In the genomic region with DNA sequence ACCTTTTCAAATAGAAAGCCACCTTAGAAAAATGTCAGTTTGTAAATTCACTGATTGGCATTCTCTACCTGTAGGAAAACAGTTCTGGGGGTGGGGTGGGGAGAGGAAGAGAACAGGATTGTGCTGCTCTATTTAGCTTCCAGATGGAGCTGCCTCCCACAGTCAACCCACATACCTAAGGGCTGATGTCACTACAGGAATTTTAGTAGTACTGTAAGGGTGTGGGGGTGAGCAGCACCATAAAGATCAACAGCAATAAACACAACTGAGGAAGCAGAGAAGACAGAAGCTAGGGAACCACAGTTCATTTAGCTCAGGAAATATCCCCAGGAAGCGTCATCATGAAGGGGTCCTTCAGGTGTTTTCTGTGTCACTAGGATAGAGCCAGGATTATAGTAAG, we compare ENCODE assay signal across 14 mouse cellular contexts.
DNase-seq lines count a peak whose midpoint lies in the region; ATAC-seq and TF ChIP-seq lines count a peak whose summit lies in the region.
"Had no signal": no experiment of that assay in that cellular context is flagged by ENCODE, and none has a peak within 500 bp of the region (broad histone marks: within the 10 kb centered on the region; RNA-seq: fewer than 3 reads in every experiment).

No protein-coding gene starts in this region.

- no peaks in the 10 kb centered on the region for H3K36me3 ChIP-seq in heart, embryonic 11.5 days (ENCODE audit: control insufficient read depth, insufficient read depth, low read length)
- no peaks in the 10 kb centered on the region for H3K36me3 ChIP-seq in ES-E14 (ENCODE audit: control insufficient read depth, insufficient read depth, low read length, poor library complexity, severe bottlenecking)
- no peaks in the 10 kb centered on the region for H3K36me3 ChIP-seq in intestine, embryonic 15.5 days
- H3K36me3 ChIP-seq: embryonic facial prominence, embryonic 13.5 days had no signal

- no peak for DNase-seq in heart, postnatal 25 days (ENCODE audit: low spot score)
- DNase-seq in layer of hippocampus, adult 2 months (ENCODE audit: low spot score in 2 of 2) = peak in 1 of 2 experiments; percentile 21
- DNase-seq in layer of hippocampus, postnatal 10 days (ENCODE audit: low spot score in 2 of 2) = no peak
- DNase-seq in ES-E14 (ENCODE audit: low read depth, low spot score) = peak; percentile 11
- no peak for DNase-seq in thymus, postnatal 14 days
- DNase-seq: layer of hippocampus, postnatal 36 days; retina, postnatal 1 day had no signal

- no peak overlapping the region for H3K4me2 ChIP-seq in heart, embryonic 11.5 days
- no peak overlapping the region for H3K4me2 ChIP-seq in intestine, embryonic 15.5 days (replicated peaks)
- H3K4me2 ChIP-seq: embryonic facial prominence, embryonic 13.5 days; hindbrain, embryonic 14.5 days had no signal

- no peak for TF ChIP-seq CTCF in layer of hippocampus, adult 2 months (conservative IDR thresholded peaks at IDR 0.05)

- no peak overlapping the region for H3K9ac ChIP-seq in heart, embryonic 11.5 days (ENCODE audit: low read depth, low read length)
- no peak overlapping the region for H3K9ac ChIP-seq in ES-E14 (ENCODE audit: insufficient read depth, low read depth, low read length, poor library complexity, severe bottlenecking)
- H3K9ac ChIP-seq in intestine, embryonic 15.5 days = no peak overlapping the region
- H3K9ac ChIP-seq: embryonic facial prominence, embryonic 13.5 days; hindbrain, embryonic 14.5 days; liver, embryonic 14.5 days had no signal

- H3K27me3 ChIP-seq in heart, embryonic 11.5 days (ENCODE audit: control insufficient read depth, insufficient read depth, low read length) = no peaks in the 10 kb centered on the region
- H3K27me3 ChIP-seq in intestine, embryonic 15.5 days (replicated peaks) = no peaks in the 10 kb centered on the region
- H3K27me3 ChIP-seq: embryonic facial prominence, embryonic 13.5 days had no signal

- no peak overlapping the region for H3K4me3 ChIP-seq in heart, embryonic 11.5 days (ENCODE audit: low read depth, low read length)
- H3K4me3 ChIP-seq in layer of hippocampus, adult 2 months = no peak overlapping the region
- no peak overlapping the region for H3K4me3 ChIP-seq in ES-E14 (ENCODE audit: insufficient read depth in 1 of 2, low read depth in 1 of 2, low read length in 2 of 2, poor library complexity in 1 of 2, severe bottlenecking in 1 of 2)
- H3K4me3 ChIP-seq in intestine, embryonic 15.5 days (replicated peaks) = no peak overlapping the region
- H3K4me3 ChIP-seq: embryonic facial prominence, embryonic 13.5 days had no signal

- intact Hi-C loops in heart, postnatal 25 days (cut with DNase I) = no loop called here

- peaks cover 8% of the 10 kb centered on the region; the same call in 1 of the 2 replicates for H3K4me1 ChIP-seq in heart, embryonic 11.5 days (ENCODE audit: control insufficient read depth, insufficient read depth, low read length)
- H3K4me1 ChIP-seq in ES-E14 (ENCODE audit: control insufficient read depth in 2 of 2, insufficient read depth in 2 of 2, low read length in 2 of 2, poor library complexity in 1 of 2) = no peaks in the 10 kb centered on the region; a peak in 1 of 4 replicates
- H3K4me1 ChIP-seq in intestine, embryonic 15.5 days (replicated peaks) = peaks cover 3% of the 10 kb centered on the region; the same call in 1 of the 2 replicates

- H3K27ac ChIP-seq in heart, embryonic 11.5 days (ENCODE audit: low read depth, low read length) = no peak overlapping the region
- peak overlapping the region; percentile 59 for H3K27ac ChIP-seq in layer of hippocampus, adult 2 months
- no peak overlapping the region for H3K27ac ChIP-seq in ES-E14 (ENCODE audit: insufficient read depth, low read depth, low read length, poor library complexity, severe bottlenecking)
- H3K27ac ChIP-seq in intestine, embryonic 15.5 days = no peak overlapping the region
- H3K27ac ChIP-seq: embryonic facial prominence, embryonic 13.5 days; hindbrain, embryonic 14.5 days; liver, embryonic 14.5 days had no signal

- WGBS in heart, embryonic 11.5 days (ENCODE audit: insufficient replicate concordance) = 52% methylated on average over 1 of the region's 1 CpGs
- 64% methylated on average over 1 of the region's 1 CpGs for WGBS in intestine, embryonic 15.5 days

- H3K9me3 ChIP-seq in heart, embryonic 11.5 days (replicated peaks; ENCODE audit: control insufficient read depth, low read length) = no peaks in the 10 kb centered on the region
- no peaks in the 10 kb centered on the region for H3K9me3 ChIP-seq in ES-E14 (ENCODE audit: control insufficient read depth, insufficient read depth, low read depth, low read length)
- no peaks in the 10 kb centered on the region for H3K9me3 ChIP-seq in intestine, embryonic 15.5 days
- H3K9me3 ChIP-seq: embryonic facial prominence, embryonic 13.5 days had no signal

- ATAC-seq in heart, embryonic 11.5 days (replicated peaks; ENCODE audit: insufficient number of reproducible peaks, low FRiP score, low TSS enrichment) = peak; percentile 59; the same call in 1 of the 2 replicates
- peak; percentile 83 for ATAC-seq in intestine, embryonic 15.5 days
- ATAC-seq in granulocyte monocyte progenitor cell, adult 5-6 weeks (replicated peaks; ENCODE audit: poor library complexity, severe bottlenecking) = no peak
- ATAC-seq: forebrain, embryonic 16.5 days had no signal

- in situ Hi-C loops in ES-E14 (cut with MboI; ENCODE audit: low sequenced_read_pairs in 2 of 2, unreplicated experiment in 2 of 2) = no loop called here

TF ChIP-seq in ES-E14, 5 proteins besides CTCF, POLR2A, EP300 and RAD21:
- TF ChIP-seq ZNF384 (IDR thresholded peaks at IDR 0.05; ENCODE audit: low read depth, low read length) = no peak
- TF ChIP-seq HCFC1 (IDR thresholded peaks at IDR 0.05; ENCODE audit: borderline replicate concordance, insufficient read depth, low read length) = no peak
- no peak for TF ChIP-seq MAFK (IDR thresholded peaks at IDR 0.05; ENCODE audit: insufficient read depth, low read depth, low read length)
- TF ChIP-seq ZC3H11A (IDR thresholded peaks at IDR 0.05; ENCODE audit: borderline replicate concordance, low read depth, low read length) = no peak
- TF ChIP-seq CHD2 (IDR thresholded peaks at IDR 0.05; ENCODE audit: low read depth, low read length) = no peak
